Mouse (Mus musculus) midbrain, embryonic 11.5 days (tissue): ENCODE data around the gene Ncor2. TPM values are rescaled to one million over a fixed set of nuclear protein-coding genes. Genes with fewer than 3 reads are reported as not detected.

Experiments used
- ATAC-seq: fragments of 200-750 bp; cut with Nextera tagmentation; 2 replicates; pipeline ENCODE4 v1.8.0; 2017; ENCODE audit warnings: moderate TSS enrichment, moderate library complexity; ENCODE audit not compliant: low FRiP score
- DNase-seq: peaks from one replicate; pipeline ENCODE4 v3.0.0; 2015; ENCODE audit warnings: low spot score; ENCODE audit errors: missing footprints
- H3K27ac ChIP-seq: fragments of 300-500 bp; sonication (generic); 2 replicates; pipeline ENCODE4 v1.5.1; 2014; ENCODE audit warnings: low read depth, low read length
- H3K27me3 ChIP-seq: fragments of 300-500 bp; sonication (generic); 2 replicates; pipeline ENCODE4 v1.6.1; 2014; ENCODE audit warnings: mild to moderate bottlenecking, low read length, moderate library complexity, mixed read lengths; ENCODE audit not compliant: control insufficient read depth, insufficient read depth
- H3K36me3 ChIP-seq: fragments of 300-500 bp; sonication (generic); 2 replicates; pipeline ENCODE4 v1.6.1; 2014; ENCODE audit warnings: mild to moderate bottlenecking, low read length, moderate library complexity, mixed read lengths; ENCODE audit not compliant: control insufficient read depth, insufficient read depth
- H3K4me1 ChIP-seq: fragments of 300-500 bp; sonication (generic); 2 replicates; pipeline ENCODE4 v1.6.1; 2014; ENCODE audit warnings: low read length; ENCODE audit not compliant: control insufficient read depth, insufficient read depth
- H3K4me2 ChIP-seq: fragments of 300-500 bp; sonication (generic); 2 replicates; pipeline ENCODE4 v1.6.1; 2014; ENCODE audit warnings: mild to moderate bottlenecking, moderate library complexity
- H3K4me3 ChIP-seq: fragments of 300-500 bp; sonication (generic); 2 replicates; pipeline ENCODE4 v1.5.1; 2014; ENCODE audit warnings: low read depth, low read length
- H3K9ac ChIP-seq: fragments of 300-500 bp; sonication (generic); 2 replicates; pipeline ENCODE4 v1.6.1; 2014; ENCODE audit warnings: low read length
- H3K9me3 ChIP-seq: fragments of 300-500 bp; sonication (generic); 2 replicates; pipeline ENCODE4 v1.6.1; 2016; ENCODE audit warnings: low read length; ENCODE audit not compliant: control insufficient read depth
- WGBS: fragments of 180-500 bp; shearing (Covaris S2); extraction: QIAGEN DNeasy Blood & Tissue Kit; methylation state at CpG from one replicate; pipeline ENCODE4 v1.1.7; 2014; 5-methylcytosine and 5-hydroxymethylcytosine counted together
- polyA plus RNA-seq: library from polyadenylated mRNA; unstranded; fragments of >200 nt; fragmentation: Nextera tagmentation; extraction: Ambion mirVana; gene quantifications from 2 replicates; pipeline ENCODE4 v1.2.1, GENCODE M21; 2014

Gene Ncor2
- polyA plus RNA-seq, 1 experiment from 2014 or later, result 13.4 TPM

DNA sequence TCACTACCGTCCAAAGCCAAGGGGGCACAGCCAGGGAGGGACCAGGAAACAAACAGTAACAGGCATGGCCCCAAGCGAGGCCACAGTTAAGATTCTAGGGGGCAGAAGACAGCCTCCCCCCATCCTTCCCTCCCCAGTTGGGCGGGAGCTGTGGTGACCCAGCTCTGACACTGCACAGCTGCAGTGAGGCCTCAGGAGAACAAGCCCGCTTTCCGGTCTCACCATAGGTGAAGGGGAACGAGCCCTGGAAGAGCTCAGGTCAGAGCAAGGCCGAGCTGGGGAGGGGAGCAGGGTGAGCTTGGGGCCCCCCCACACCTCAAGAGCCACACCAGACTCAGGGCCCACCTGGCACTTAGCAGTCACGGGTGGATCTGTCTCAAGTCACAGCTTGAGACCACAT, 123.1 kb downstream of the Ncor2 start:
- DNase-seq, result no peak
- Histone ChIP-seq H3K27me3 (no peaks in the 10 kb centered on the region), H3K4me2 (no peak overlapping the region), H3K27ac (no peak overlapping the region; the same call in 1 of the 2 replicates), H3K9me3 (no peaks in the 10 kb centered on the region), H3K4me3 (no peak overlapping the region), H3K9ac (no peak overlapping the region), H3K36me3 (no peaks in the 10 kb centered on the region), H3K4me1 (peaks cover 41% of the 10 kb centered on the region)
- no peak; the same call in 1 of the 2 replicates for ATAC-seq
- WGBS, result 48% methylated on average over 8 of the region's 8 CpGs

DNA sequence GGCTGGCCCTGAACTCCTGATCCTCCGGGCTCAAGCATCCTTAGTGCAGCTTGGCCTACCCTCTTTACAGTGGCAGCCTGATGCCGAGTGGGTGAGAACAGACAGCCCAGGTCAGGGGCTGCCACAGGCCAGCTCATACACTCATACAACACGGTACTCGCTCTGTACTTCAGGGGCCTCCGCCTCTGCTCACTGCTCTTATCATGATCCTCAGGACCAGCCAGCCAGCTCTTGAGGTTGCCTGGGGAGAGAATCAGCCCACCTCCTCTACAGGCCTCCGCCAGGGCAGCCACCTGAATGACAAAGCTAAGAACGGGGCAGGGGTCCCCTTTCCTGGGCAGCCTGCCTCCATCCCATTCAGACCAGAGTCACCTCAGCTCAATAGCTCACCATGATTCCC, 125.4 kb downstream of the Ncor2 start:
- Histone ChIP-seq H3K4me1 (peaks cover 33% of the 10 kb centered on the region), H3K9ac (no peak overlapping the region), H3K36me3 (peaks cover 9% of the 10 kb centered on the region)

DNA sequence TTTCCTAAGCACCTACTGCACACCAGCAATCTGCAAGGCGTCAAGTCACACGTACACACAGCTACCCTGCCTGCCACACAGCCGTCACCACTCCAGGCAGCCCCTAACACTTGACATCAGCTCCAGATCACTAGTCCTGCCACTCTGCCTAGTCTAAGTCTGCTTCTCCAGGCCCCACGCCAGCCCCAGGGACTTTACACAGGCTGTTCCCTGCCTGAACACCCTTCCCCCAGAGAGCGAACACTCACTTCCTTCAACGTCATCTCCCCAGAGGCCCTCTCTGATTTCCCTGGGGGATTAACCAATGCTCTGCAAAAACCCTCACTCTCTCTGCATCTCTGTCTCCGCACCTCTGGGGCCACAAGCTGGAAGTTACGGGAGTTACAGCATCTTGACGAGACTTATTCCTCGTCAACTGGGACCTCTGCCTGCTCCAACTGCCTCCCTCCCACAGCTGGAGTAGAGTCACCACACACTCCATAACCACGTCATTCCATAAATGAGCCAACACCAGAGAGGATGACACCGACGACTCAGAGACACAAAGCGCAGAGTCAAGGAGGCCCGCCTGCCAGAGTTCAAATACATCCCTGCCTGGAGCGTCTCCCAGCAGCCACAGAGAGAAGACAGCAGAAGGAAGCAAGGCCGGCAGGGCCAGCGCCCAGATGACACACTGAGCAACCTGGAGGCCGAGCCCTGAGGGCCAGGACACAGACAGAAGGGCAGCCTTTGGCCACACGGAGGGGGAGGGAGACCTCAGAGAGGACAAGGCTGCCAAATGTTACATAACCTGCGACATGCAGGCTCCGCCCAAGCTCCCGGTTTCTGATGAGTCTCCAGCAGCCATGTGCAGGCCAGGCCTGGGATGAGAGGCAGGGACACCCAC, 126.2 kb downstream of the Ncor2 start:
- Histone ChIP-seq H3K27ac (no peak overlapping the region), H3K4me2 (no peak overlapping the region), H3K9me3 (no peaks in the 10 kb centered on the region), H3K4me3 (no peak overlapping the region), H3K4me1 (peaks cover 25% of the 10 kb centered on the region), H3K36me3 (peaks cover 14% of the 10 kb centered on the region), H3K27me3 (no peaks in the 10 kb centered on the region), H3K9ac (no peak overlapping the region)
- no peak for ATAC-seq
- 77% methylated on average over 23 of the region's 23 CpGs for WGBS
- no peak for DNase-seq

More for the DNA sequence above, 125.4 kb downstream of the Ncor2 start:
- no peaks in the 10 kb centered on the region for H3K27me3 ChIP-seq
- H3K9me3 ChIP-seq, result no peaks in the 10 kb centered on the region
- H3K4me2 ChIP-seq, result no peak overlapping the region
- H3K27ac ChIP-seq, result no peak overlapping the region
- 86% methylated on average over 7 of the region's 7 CpGs for WGBS
- DNase-seq, result no peak
- no peak overlapping the region for H3K4me3 ChIP-seq
- ATAC-seq, result no peak

DNA sequence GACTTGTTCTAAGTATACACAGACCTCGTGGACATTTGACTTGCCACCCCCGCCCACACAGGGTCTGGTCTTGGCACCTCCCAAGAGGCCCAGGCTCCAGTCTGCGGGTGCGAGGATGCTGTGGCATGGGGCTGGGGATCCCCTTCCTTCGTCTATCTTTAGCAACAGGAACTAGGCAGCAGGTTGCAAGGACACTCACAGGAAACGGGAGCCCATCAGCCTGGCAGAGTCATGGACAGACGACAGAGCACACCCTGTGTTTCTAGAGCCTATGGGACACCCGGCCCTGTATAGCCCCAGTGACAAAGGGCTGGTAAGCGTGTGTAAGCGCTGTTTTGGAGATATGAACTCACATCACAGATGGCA, 126.8 kb downstream of the Ncor2 start:
- H3K27ac ChIP-seq, result no peak overlapping the region

DNA sequence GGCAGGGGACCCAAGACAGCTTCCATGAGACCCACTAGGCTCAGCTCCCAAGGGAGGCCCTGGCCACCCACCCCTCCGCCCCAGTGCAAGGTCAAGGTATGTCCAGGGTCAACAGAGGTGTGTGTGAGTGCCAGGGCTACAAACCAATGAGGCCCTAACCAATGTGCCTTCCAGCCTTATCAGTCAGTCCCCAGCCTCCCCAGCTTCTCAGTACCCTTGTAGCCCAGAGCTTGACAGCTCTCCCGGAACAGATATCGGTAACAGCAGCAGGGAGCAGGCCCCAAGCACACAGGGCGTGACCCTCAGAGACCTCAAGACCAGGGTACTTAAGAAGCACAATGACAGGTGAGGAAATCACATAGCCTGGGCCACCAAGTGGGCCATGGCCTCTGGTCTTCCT, 129.5 kb downstream of the Ncor2 start:
- peaks cover 24% of the 10 kb centered on the region for H3K4me1 ChIP-seq
- no peak overlapping the region for H3K4me2 ChIP-seq
- no peak overlapping the region for H3K27ac ChIP-seq
- no peaks in the 10 kb centered on the region for H3K27me3 ChIP-seq
- peaks cover 29% of the 10 kb centered on the region for H3K36me3 ChIP-seq
- H3K9me3 ChIP-seq, result no peaks in the 10 kb centered on the region
- 92% methylated on average over 4 of the region's 4 CpGs for WGBS
- H3K9ac ChIP-seq, result no peak overlapping the region
- DNase-seq (no peak), ATAC-seq (no peak)
- no peak overlapping the region for H3K4me3 ChIP-seq

More for the DNA sequence above, 126.8 kb downstream of the Ncor2 start:
- Histone ChIP-seq H3K4me2 (no peak overlapping the region), H3K9ac (no peak overlapping the region), H3K4me1 (peaks cover 19% of the 10 kb centered on the region), H3K36me3 (peaks cover 20% of the 10 kb centered on the region), H3K9me3 (no peaks in the 10 kb centered on the region), H3K27me3 (no peaks in the 10 kb centered on the region), H3K4me3 (no peak overlapping the region)
- DNase-seq (no peak), ATAC-seq (no peak)
- WGBS, result 81% methylated on average over 10 of the region's 10 CpGs

DNA sequence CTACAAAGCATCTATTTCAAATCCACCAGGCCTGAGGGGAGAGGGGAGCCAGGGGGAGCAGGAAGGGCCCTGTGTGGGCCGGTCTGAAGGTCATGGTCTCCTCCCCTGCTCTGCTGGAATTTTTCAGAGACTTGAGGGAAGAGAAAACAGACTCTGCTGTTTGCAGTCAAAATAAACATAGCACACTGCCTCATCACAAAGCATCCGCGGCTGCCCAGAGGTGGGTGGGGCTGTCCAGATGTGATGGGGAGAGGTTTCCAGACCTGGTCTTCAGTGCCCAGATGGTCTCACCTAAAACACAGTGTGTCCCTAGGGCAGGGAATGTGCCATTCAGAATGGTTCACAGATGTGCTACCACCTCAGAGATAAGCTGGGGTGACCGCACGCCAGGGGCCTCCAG, 132.6 kb downstream of the Ncor2 start:
- no peaks in the 10 kb centered on the region for H3K27me3 ChIP-seq
- H3K4me2 ChIP-seq, result no peak overlapping the region
- H3K36me3 ChIP-seq, result peaks cover 33% of the 10 kb centered on the region
- DNase-seq, result no peak
- ATAC-seq, result no peak
- no peaks in the 10 kb centered on the region for H3K9me3 ChIP-seq
- H3K4me1 ChIP-seq, result peaks cover 22% of the 10 kb centered on the region
- H3K27ac ChIP-seq, result no peak overlapping the region
- no peak overlapping the region for H3K9ac ChIP-seq
- no peak overlapping the region for H3K4me3 ChIP-seq
- WGBS, result 69% methylated on average over 5 of the region's 5 CpGs

DNA sequence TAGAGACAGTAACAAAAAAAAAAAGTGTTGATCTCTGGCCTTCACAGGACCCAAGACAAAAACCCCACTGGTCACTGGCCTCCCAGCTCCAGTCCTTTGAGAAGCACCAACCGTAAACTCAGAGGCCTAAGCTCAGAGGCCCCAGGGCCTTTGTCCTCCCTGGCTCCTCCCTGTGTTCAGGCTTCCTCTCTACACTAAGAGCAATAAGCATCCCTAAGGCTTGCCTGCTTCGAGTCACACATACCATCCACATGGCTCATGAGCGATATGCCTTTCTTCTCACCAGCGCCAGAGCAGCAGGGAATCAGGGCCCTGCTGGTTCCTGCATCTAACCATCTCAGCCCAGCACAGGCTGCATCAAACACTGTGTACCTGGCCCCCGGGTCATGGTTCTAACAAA, 133.8 kb downstream of the Ncor2 start:
- Histone ChIP-seq H3K4me2 (no peak overlapping the region), H3K4me3 (no peak overlapping the region), H3K9ac (peak overlapping the region; percentile 24; the same call in 1 of the 2 replicates), H3K36me3 (peaks cover 30% of the 10 kb centered on the region), H3K9me3 (no peaks in the 10 kb centered on the region), H3K27ac (peak overlapping the region; percentile 40), H3K4me1 (peaks cover 22% of the 10 kb centered on the region), H3K27me3 (no peaks in the 10 kb centered on the region)
- 16% methylated on average over 5 of the region's 5 CpGs for WGBS
- ATAC-seq (no peak), DNase-seq (peak; percentile 85)

DNA sequence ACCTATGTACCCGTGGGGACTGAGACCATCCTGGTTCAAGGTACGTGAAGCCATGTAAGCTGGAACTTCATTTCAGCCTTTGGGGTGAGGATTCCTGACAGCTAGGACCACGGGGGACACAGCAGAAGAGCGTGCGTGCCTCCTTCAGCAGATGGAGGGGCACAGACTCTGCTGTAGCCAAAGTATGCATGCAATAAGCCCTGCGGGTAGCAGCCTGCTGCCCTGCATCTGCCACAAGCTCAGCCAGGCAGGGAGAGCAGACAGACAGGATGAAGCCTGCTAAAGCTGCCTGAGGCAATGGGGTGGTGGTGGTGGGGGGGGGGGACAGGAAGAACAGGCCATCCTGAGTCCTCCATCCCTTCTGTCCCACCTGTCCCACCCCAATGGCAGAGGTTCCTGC, 135.6 kb downstream of the Ncor2 start:
- no peak for DNase-seq
- H3K27me3 ChIP-seq, result no peaks in the 10 kb centered on the region
- no peak overlapping the region for H3K27ac ChIP-seq
- H3K36me3 ChIP-seq, result peaks cover 26% of the 10 kb centered on the region
- H3K9ac ChIP-seq, result no peak overlapping the region
- no peak for ATAC-seq
- 91% methylated on average over 6 of the region's 6 CpGs for WGBS
- H3K4me2 ChIP-seq, result no peak overlapping the region
- H3K9me3 ChIP-seq, result no peaks in the 10 kb centered on the region
- no peak overlapping the region for H3K4me3 ChIP-seq
- H3K4me1 ChIP-seq, result peaks cover 22% of the 10 kb centered on the region

DNA sequence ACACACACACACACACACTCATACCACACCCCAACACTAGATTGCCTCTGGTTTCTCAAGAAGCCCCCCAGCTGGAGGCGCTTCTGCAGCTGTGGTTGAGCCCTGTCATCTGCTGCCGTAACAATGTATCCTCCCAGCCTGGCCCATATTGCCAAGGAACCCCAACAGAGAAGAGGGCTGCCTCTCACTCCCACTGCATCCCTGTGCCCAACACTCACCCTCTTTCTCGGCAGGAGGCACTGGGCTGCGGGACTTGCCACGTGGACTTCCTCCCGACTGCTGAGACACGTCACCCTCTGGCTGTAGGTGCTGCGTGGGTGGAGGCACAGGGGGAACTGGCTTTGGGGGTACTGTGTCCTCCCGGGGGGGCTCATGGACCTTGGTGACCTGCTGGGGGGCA, 137.4 kb downstream of the Ncor2 start:
- Histone ChIP-seq H3K27ac (no peak overlapping the region), H3K4me2 (no peak overlapping the region), H3K4me1 (peaks cover 19% of the 10 kb centered on the region), H3K4me3 (no peak overlapping the region), H3K9me3 (no peaks in the 10 kb centered on the region), H3K36me3 (peaks cover 13% of the 10 kb centered on the region), H3K9ac (no peak overlapping the region), H3K27me3 (no peaks in the 10 kb centered on the region)
- ATAC-seq (no peak), DNase-seq (no peak)
- 91% methylated on average over 9 of the region's 9 CpGs for WGBS
